Mouse (Mus musculus) MEL (cell line): Measurements from ENCODE around the gene Mia. TPM values are rescaled to one million over a fixed set of nuclear protein-coding genes. Genes with fewer than 3 reads are reported as not detected.
A peak's percentile ranks its signal among the peaks of the same experiment; 100 is the strongest.

Experiments
- DNase-seq: peaks from one replicate; pipeline ENCODE4 v3.0.0; 2011; ENCODE audit warnings: low read depth, low spot score
- H3K27ac ChIP-seq: 2 replicates; pipeline ENCODE4 v1.5.1; 2012; ENCODE audit warnings: low read depth, mild to moderate bottlenecking, control low read depth, low read length, moderate library complexity; ENCODE audit not compliant: control insufficient read depth
- H3K27me3 ChIP-seq, 2 experiments: fragments of 150-350 bp in 1 of 2; sonication (generic) in 1 of 2; 2 replicates each; pipeline ENCODE4 v1.6.1; 2012; ENCODE audit warnings: low read length in 2 of 2, mild to moderate bottlenecking in 2 of 2, improper control_type of control experiment in 1 of 2, moderate library complexity in 1 of 2; ENCODE audit not compliant: insufficient read depth in 2 of 2, control insufficient read depth in 1 of 2
- H3K36me3 ChIP-seq, 2 experiments: 2 replicates each; pipeline ENCODE4 v1.6.1; 2012 to 2014; ENCODE audit warnings: low read length in 2 of 2, improper control_type of control experiment in 1 of 2, inconsistent platforms in 1 of 2, mild to moderate bottlenecking in 1 of 2; ENCODE audit not compliant: insufficient read depth in 2 of 2, control insufficient read depth in 1 of 2
- H3K4me1 ChIP-seq, 2 experiments: fragments of 150-350 bp in 1 of 2; sonication (generic) in 1 of 2; 2 replicates each; pipeline ENCODE4 v1.6.1; 2012; ENCODE audit warnings: low read length in 2 of 2, improper control_type of control experiment in 1 of 2, mild to moderate bottlenecking in 1 of 2; ENCODE audit not compliant: insufficient read depth in 2 of 2, control insufficient read depth in 1 of 2
- H3K4me3 ChIP-seq, 2 experiments: fragments of 150-350 bp in 1 of 2; sonication (generic) in 1 of 2; 2 replicates each; pipeline ENCODE4 v1.5.1; 2012; ENCODE audit warnings: low read depth in 2 of 2, low read length in 2 of 2, mild to moderate bottlenecking in 2 of 2, moderate library complexity in 2 of 2, control low read depth in 1 of 2, improper control_type of control experiment in 1 of 2; ENCODE audit not compliant: control insufficient read depth in 1 of 2, insufficient read depth in 1 of 2
- H3K79me2 ChIP-seq: 2 replicates; pipeline ENCODE4 v1.6.1; 2012; ENCODE audit warnings: mild to moderate bottlenecking, low read length, moderate library complexity; ENCODE audit not compliant: control insufficient read depth, poor library complexity, insufficient read depth
- H3K9ac ChIP-seq: 2 replicates; pipeline ENCODE4 v1.6.1; 2012; ENCODE audit warnings: low read depth, mild to moderate bottlenecking, control low read depth, low read length, moderate library complexity; ENCODE audit not compliant: control insufficient read depth, poor library complexity, severe bottlenecking
- H3K9me3 ChIP-seq: fragments of 150-350 bp; sonication (generic); replicated peaks from 2 replicates; pipeline ENCODE4 v1.6.1; 2012; ENCODE audit warnings: mild to moderate bottlenecking, low read length, improper control_type of control experiment, moderate library complexity; ENCODE audit not compliant: insufficient read depth
- CHD1 ChIP-seq: IDR thresholded peaks from 2 replicates; pipeline ENCODE4 v1.6.1; 2012; ENCODE audit warnings: low read depth, mild to moderate bottlenecking, inconsistent platforms, low read length, improper control_type of control experiment
- CHD2 ChIP-seq: IDR thresholded peaks from 2 replicates; pipeline ENCODE4 v1.6.1; 2011; ENCODE audit warnings: low read length, improper control_type of control experiment
- E2F4 ChIP-seq: IDR thresholded peaks from 2 replicates; pipeline ENCODE4 v1.6.1; 2011; ENCODE audit warnings: low read depth, low read length, improper control_type of control experiment, borderline replicate concordance
- ELF1 ChIP-seq: IDR thresholded peaks from 2 replicates; pipeline ENCODE4 v1.6.1; 2014; ENCODE audit warnings: low read depth, mild to moderate bottlenecking, inconsistent platforms, low read length, improper control_type of control experiment, moderate library complexity
- EP300 ChIP-seq, 2 experiments: IDR thresholded peaks; 2 replicates each; pipeline ENCODE4 v1.6.1; 2011; ENCODE audit warnings: improper control_type of control experiment in 2 of 2, low read length in 2 of 2, low read depth in 1 of 2, mild to moderate bottlenecking in 1 of 2
- GABPA ChIP-seq: IDR thresholded peaks from 2 replicates; pipeline ENCODE4 v1.6.1; 2012; ENCODE audit warnings: low read depth, mild to moderate bottlenecking, inconsistent platforms, low read length, improper control_type of control experiment, moderate library complexity
- HCFC1 ChIP-seq: IDR thresholded peaks from 2 replicates; pipeline ENCODE4 v1.6.1; 2012; ENCODE audit warnings: low read depth, mild to moderate bottlenecking, inconsistent platforms, low read length, improper control_type of control experiment, moderate library complexity
- MAX ChIP-seq: IDR thresholded peaks from 2 replicates; pipeline ENCODE4 v1.6.1; 2011; ENCODE audit warnings: low read length, improper control_type of control experiment
- MAZ ChIP-seq: IDR thresholded peaks from 2 replicates; pipeline ENCODE4 v1.6.1; 2012; ENCODE audit warnings: low read depth, mild to moderate bottlenecking, inconsistent platforms, low read length, improper control_type of control experiment
- MEF2A ChIP-seq: IDR thresholded peaks from 2 replicates; pipeline ENCODE4 v1.6.1; 2014; ENCODE audit warnings: low read depth, mild to moderate bottlenecking, inconsistent platforms, low read length, improper control_type of control experiment; ENCODE audit not compliant: poor library complexity, insufficient replicate concordance, severe bottlenecking; ENCODE audit errors: extremely low read depth
- MYC ChIP-seq: IDR thresholded peaks from 2 replicates; pipeline ENCODE4 v1.6.1; 2011; ENCODE audit warnings: low read depth, mild to moderate bottlenecking, low read length, improper control_type of control experiment, moderate library complexity
- POLR2A ChIP-seq, 2 experiments: IDR thresholded peaks; 2 replicates each; pipeline ENCODE4 v1.6.1; 2011 to 2012; ENCODE audit warnings: low read length in 2 of 2, mild to moderate bottlenecking in 2 of 2, control low read depth in 1 of 2, improper control_type of control experiment in 1 of 2, low read depth in 1 of 2, moderate library complexity in 1 of 2; ENCODE audit not compliant: control insufficient read depth in 1 of 2, insufficient read depth in 1 of 2, poor library complexity in 1 of 2
- POLR2AphosphoS5 ChIP-seq: IDR thresholded peaks from 2 replicates; pipeline ENCODE4 v1.6.1; 2012; ENCODE audit warnings: low read depth, borderline replicate concordance, mild to moderate bottlenecking, inconsistent platforms, low read length, moderate library complexity, mixed read lengths
- RAD21 ChIP-seq: IDR thresholded peaks from 2 replicates; pipeline ENCODE4 v1.6.1; 2011; ENCODE audit warnings: mild to moderate bottlenecking, low read depth, low read length, improper control_type of control experiment
- SMC3 ChIP-seq: IDR thresholded peaks from 2 replicates; pipeline ENCODE4 v1.6.1; 2011; ENCODE audit warnings: low read depth, low read length, improper control_type of control experiment
- TCF12 ChIP-seq: IDR thresholded peaks from 2 replicates; pipeline ENCODE4 v1.6.1; 2014; ENCODE audit warnings: low read depth, mild to moderate bottlenecking, inconsistent platforms, low read length, improper control_type of control experiment, moderate library complexity
- USF1 ChIP-seq: IDR thresholded peaks from 2 replicates; pipeline ENCODE4 v1.6.1; 2014; ENCODE audit warnings: low read depth, mild to moderate bottlenecking, inconsistent platforms, low read length, improper control_type of control experiment, moderate library complexity
- ZKSCAN1 ChIP-seq: IDR thresholded peaks from 2 replicates; pipeline ENCODE4 v1.6.1; 2012; ENCODE audit warnings: low read depth, mild to moderate bottlenecking, inconsistent platforms, low read length, improper control_type of control experiment, moderate library complexity
- ZMIZ1 ChIP-seq: IDR thresholded peaks from 2 replicates; pipeline ENCODE4 v1.6.1; 2012; ENCODE audit warnings: low read depth, mild to moderate bottlenecking, inconsistent platforms, low read length, improper control_type of control experiment, moderate library complexity
- ZNF384 ChIP-seq: IDR thresholded peaks from 2 replicates; pipeline ENCODE4 v1.6.1; 2012; ENCODE audit warnings: low read depth, mild to moderate bottlenecking, inconsistent platforms, low read length, improper control_type of control experiment
- polyA plus RNA-seq, 2 experiments: library from polyadenylated mRNA; stranded (reverse) in 1 of 2; unstranded in 1 of 2; fragments of >175 nt in 1 of 2; fragments of >200 nt in 1 of 2; gene quantifications; 2 replicates each; pipeline versions ENCODE4 v1.2.1 to v1.2.4; 2012; ENCODE audit warnings: low replicate concordance in 2 of 2, low read depth in 1 of 2; ENCODE audit not compliant: insufficient read length in 2 of 2, insufficient read depth in 1 of 2, missing spikeins in 1 of 2
- total RNA-seq: library from RNA; depleted of rRNA; stranded (reverse); fragments of 300-350 nt; gene quantifications from 2 replicates; pipeline ENCODE4 v1.2.3, GENCODE M21; 2012

The Mia gene
- total and polyA plus RNA-seq, 3 experiments = 2.1 to 2.8 TPM; not detected in 1

- peak; percentile 53; the same call in 1 of the 2 replicates for TF ChIP-seq ZMIZ1
These were observed 14.1 kb downstream of the Mia start, which contains the start of gene Egln2 (continued) for GRCm38 (mm10) chr7:27166614-27167474.

GRCm38 (mm10) chr7:27166229-27166613 is 14.7 kb downstream of the Mia start:
- DNase-seq = peak; percentile 85
- peaks cover 0 to 3% of the 10 kb centered on the region in 2 experiments; a peak in 1 of 4 replicates for H3K36me3 ChIP-seq

GRCm38 (mm10) chr7:27165696-27166095 is 15.3 kb downstream of the Mia start:
- no peak for DNase-seq
- Histone ChIP-seq H3K9me3 (no peaks in the 10 kb centered on the region), H3K9ac (peak overlapping the region; percentile 90), H3K4me3 (peak overlapping the region; percentile 90 to 94), H3K79me2 (peaks cover 11% of the 10 kb centered on the region), H3K27me3 (no peaks in the 10 kb centered on the region), H3K27ac (peak overlapping the region; percentile 66), H3K4me1 (peaks cover 7 to 10% of the 10 kb centered on the region in 2 experiments; a peak in 3 of 4 replicates), H3K36me3 (peaks cover 0 to 3% of the 10 kb centered on the region in 2 experiments; a peak in 1 of 4 replicates)
- TF ChIP-seq TCF12 = no peak
- TF ChIP-seq RAD21 = no peak
- TF ChIP-seq EP300 (IDR thresholded peaks at IDR 0.05; ENCODE audit: low read depth in 1 of 2, low read length in 2 of 2) = no peak
- no peak for TF ChIP-seq ELF1
- TF ChIP-seq POLR2AphosphoS5 = no peak
- TF ChIP-seq SMC3 = no peak
- no peak for TF ChIP-seq CHD2
- no peak for TF ChIP-seq E2F4
- no peak for TF ChIP-seq MAX
- TF ChIP-seq GABPA = no peak
- TF ChIP-seq ZMIZ1 = no peak

More at GRCm38 (mm10) chr7:27166229-27166613, 14.7 kb downstream of the Mia start:
- no peaks in the 10 kb centered on the region for H3K9me3 ChIP-seq
- no peaks in the 10 kb centered on the region for H3K27me3 ChIP-seq
- H3K4me3 ChIP-seq = peak overlapping the region; percentile 90 to 94
- H3K27ac ChIP-seq = peak overlapping the region; percentile 84
- H3K79me2 ChIP-seq = peaks cover 11% of the 10 kb centered on the region
- peaks cover 7 to 10% of the 10 kb centered on the region in 2 experiments; a peak in 3 of 4 replicates for H3K4me1 ChIP-seq
- TF ChIP-seq HCFC1 (peak; percentile 71), POLR2A (IDR thresholded peaks at IDR 0.05; ENCODE audit: control insufficient read depth in 1 of 2, insufficient read depth in 1 of 2, low read depth in 1 of 2, low read length in 2 of 2, poor library complexity in 1 of 2) (peak; percentile 8 to 31; a peak in 1 of 4 replicates), ZKSCAN1 (no peak), ELF1 (0 out of 2 replicates have a peak, but pooled peaks have one; percentile 4), TCF12 (0 out of 2 replicates have a peak, but pooled peaks have one; percentile 8), MYC (no peak), ZMIZ1 (no peak; the same call in 1 of the 2 replicates), SMC3 (no peak), MEF2A (no peak), USF1 (no peak), ZNF384 (no peak), MAZ (peak; percentile 64; the same call in 1 of the 2 replicates), MAX (no peak), CHD1 (no peak)
- H3K9ac ChIP-seq = peak overlapping the region; percentile 90
